Mouse (Mus musculus): ENCODE measurements around the gene Peg12. TPM values are rescaled to one million over a fixed set of nuclear protein-coding genes. Genes with fewer than 3 reads are reported as not detected.
A peak's percentile ranks its signal among the peaks of the same experiment; 100 is the strongest.

The Peg12 gene
- under 1 TPM; 0.27 to 0.45 TPM for total RNA-seq (2021)
- long read RNA-seq, experiment 1, result 0 reads
- long read RNA-seq, experiment 2, result 0 reads

GRCm38 (mm10) chr7:62463878-62464755, at the start of gene Peg12:
Gene Peg12 (minus strand): TSS chr7:62464510.
- peak; percentile 30 for DNase-seq (ENCODE audit: low spot score)

- no peak for DNase-seq (ENCODE audit: low spot score)
Observed at GRCm38 (mm10) chr7:62486139-62486538, 21.8 kb upstream of the Peg12 start.

GRCm38 (mm10) chr7:62463007-62463877, 1.1 kb downstream of the Peg12 start:
- DNase-seq (ENCODE audit: low spot score), result no peak

- no peak for DNase-seq (ENCODE audit: low spot score)
Observed at GRCm38 (mm10) chr7:62462229-62463006, 1.9 kb downstream of the Peg12 start.

GRCm38 (mm10) chr7:62452353-62452752, 12.0 kb downstream of the Peg12 start:
- no peak for DNase-seq (ENCODE audit: low spot score)

- no peak for DNase-seq (ENCODE audit: low spot score)
Observed at GRCm38 (mm10) chr7:62445431-62446165, 18.7 kb downstream of the Peg12 start.

- no peak for DNase-seq (ENCODE audit: low spot score)
Observed at GRCm38 (mm10) chr7:62436394-62436793, 27.9 kb downstream of the Peg12 start.

- no peak for DNase-seq (ENCODE audit: low spot score)
Observed at GRCm38 (mm10) chr7:62433243-62433642, 31.1 kb downstream of the Peg12 start.

- DNase-seq (ENCODE audit: low spot score), result peak; percentile 10
Observed at GRCm38 (mm10) chr7:62428337-62428736, 36.0 kb downstream of the Peg12 start.

GRCm38 (mm10) chr7:62423210-62423609, 41.1 kb downstream of the Peg12 start:
- no peak for DNase-seq (ENCODE audit: low spot score)

GRCm38 (mm10) chr7:62420566-62420965, 43.7 kb downstream of the Peg12 start:
- no peak for DNase-seq (ENCODE audit: low spot score)

- peak; percentile 78 for DNase-seq (ENCODE audit: low spot score)
Observed at GRCm38 (mm10) chr7:62419493-62420360, 44.6 kb downstream of the Peg12 start, which contains the start of gene Mkrn3. Gene Mkrn3 (minus strand): TSS chr7:62420139.

GRCm38 (mm10) chr7:62419105-62419492, 45.2 kb downstream of the Peg12 start:
- DNase-seq (ENCODE audit: low spot score), result no peak

GRCm38 (mm10) chr7:62418346-62418745, 46.0 kb downstream of the Peg12 start:
- no peak for DNase-seq (ENCODE audit: low spot score)

- DNase-seq (ENCODE audit: low spot score), result no peak
Observed at GRCm38 (mm10) chr7:62416173-62416572, 48.1 kb downstream of the Peg12 start.

- no peak for DNase-seq (ENCODE audit: low spot score)
Observed at GRCm38 (mm10) chr7:62415222-62415621, 49.1 kb downstream of the Peg12 start.
